Mouse (Mus musculus) monocyte, adult 5-6 weeks (primary cell): ENCODE data around the gene Mab21l2. TPM values are rescaled to one million over a fixed set of nuclear protein-coding genes. Genes with fewer than 3 reads are reported as not detected.

Source experiments
- ATAC-seq: fragments of 153-309, 156-312 bp; replicated peaks from 2 replicates; pipeline ENCODE4 v1.8.0; 2017; ENCODE audit warnings: mild to moderate bottlenecking; ENCODE audit not compliant: low TSS enrichment, insufficient number of reproducible peaks, severe bottlenecking, poor library complexity, low FRiP score
- total RNA-seq: library from RNA; stranded (forward); fragments of 200-1000, 200-491, 200-594 nt; gene quantifications from 3 replicates; pipeline ENCODE4 v1.2.3, GENCODE M21; 2017

Mab21l2 gene
- total RNA-seq, 1 experiment from 2014 or later: not detected

DNA sequence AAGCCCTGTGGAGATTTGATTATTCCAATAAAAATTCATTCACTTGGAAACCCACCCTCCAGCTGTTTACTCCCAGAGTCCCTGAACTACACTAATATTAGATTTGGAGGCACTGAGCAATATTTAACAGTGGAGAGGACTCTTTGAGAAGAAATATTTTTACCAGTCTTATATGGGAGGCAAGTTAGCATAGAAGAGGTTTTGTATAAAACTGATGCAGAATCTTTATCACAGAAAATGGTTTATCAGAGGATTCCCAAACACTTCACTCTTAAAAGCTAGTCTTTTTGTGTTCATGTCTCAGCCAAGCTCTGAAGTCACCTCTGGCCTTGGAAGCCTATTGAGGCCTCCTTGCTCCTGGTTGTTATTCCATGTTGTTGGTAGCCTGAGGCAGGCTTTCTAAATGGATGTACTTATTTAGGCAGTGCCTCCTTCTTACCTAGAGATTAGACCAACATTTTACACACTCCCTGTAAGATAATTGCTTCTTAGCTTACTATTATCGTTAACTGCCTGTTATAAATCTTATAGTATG lies 6.5 kb downstream of the Mab21l2 start:
- ATAC-seq: no peak

DNA sequence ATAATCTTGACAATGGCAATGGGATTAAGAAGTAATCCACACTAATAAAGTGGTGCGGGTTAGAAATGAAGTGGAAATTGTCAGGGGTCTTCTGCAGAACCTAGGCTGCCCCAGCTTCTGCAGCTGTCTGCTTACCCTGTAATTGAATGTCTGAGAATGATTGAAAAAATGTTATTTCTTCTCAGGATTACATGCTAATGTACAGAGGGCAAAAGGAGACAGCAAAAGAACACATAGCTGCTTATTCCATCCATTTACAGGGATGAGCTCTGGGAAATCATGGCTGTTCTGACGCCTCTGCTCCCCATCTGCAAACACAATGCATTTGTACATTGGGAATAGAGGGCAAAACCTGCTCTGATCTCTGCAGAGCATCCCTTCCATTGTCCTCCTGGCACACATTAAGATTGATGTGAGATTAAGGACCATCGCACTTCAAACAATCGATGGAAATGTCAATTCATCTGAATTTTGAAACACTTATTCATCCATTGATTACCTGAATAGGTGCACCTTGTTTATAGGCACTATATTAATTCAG lies 7.3 kb downstream of the Mab21l2 start:
- ATAC-seq: no peak

DNA sequence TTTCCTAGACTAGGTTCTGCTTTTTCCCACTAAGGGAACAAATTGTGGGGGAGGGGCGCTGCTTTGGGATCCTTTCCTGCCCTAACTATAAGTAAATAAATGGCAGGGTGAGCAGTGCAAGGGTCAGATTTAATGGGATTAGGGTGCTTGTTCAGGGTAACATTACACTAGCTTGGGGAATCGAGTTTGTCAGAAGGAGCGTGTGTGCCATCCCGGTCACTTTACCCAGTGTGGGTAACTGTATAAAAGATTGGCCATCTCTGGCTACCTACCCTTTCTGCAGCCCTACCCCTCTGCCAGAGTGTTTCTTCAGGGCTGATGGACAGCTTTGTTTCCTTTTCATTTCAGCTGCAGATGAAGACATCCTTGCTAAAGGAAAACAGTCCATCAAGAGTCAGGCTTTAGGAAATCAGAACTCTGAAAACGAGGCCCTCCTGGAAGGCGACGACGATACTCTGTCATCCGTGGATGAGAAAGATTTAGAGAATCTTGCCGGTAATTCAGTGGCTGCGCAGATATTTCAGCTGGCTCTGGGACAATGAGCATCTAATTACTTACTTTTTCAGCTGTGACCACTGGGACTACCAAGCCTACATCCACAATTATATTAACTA lies 8.8 kb downstream of the Mab21l2 start:
- ATAC-seq: no peak

DNA sequence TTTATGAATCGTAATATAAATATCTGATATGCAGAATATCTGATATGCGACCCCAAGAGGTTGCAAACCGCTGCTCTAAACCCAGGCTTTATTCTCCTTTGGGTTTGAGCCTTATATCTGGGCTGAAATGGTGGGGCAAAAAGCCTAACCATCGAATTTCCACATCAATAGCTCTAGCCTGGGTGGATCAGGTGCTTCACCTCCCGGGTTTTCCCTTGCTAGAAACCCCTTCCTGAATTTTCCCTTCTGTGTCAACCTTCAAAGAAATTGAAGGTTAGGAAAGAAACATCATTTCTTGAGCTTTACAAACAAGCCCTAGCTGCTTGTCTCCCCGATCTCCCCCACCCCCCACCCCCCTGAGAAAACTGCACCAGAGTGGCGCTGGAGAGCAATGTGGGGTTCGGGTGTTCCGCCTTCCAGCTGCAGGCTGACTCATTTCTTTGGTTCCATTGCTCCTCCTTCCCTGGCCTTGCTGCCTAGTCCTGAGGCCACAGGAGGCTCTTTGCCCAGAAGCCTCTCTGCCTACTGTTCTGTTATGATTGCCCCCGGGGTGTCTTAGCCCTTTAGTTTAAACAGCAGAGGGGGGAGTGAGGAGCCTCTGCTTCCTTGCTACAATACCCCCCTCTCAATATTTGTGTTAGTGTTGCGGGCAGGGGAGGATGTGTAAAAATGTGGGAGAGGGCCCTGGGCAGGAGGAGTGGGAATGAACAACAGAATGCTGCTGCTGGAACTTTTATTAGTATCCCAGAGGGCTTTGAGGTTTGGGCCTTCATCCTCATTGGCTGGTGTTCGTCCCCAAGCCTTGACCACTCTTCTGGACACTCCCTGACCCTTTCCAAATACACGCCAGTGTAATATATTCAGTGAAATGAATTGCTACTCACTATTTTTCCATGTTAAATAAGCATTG lies 9.5 kb downstream of the Mab21l2 start:
- ATAC-seq: no peak

DNA sequence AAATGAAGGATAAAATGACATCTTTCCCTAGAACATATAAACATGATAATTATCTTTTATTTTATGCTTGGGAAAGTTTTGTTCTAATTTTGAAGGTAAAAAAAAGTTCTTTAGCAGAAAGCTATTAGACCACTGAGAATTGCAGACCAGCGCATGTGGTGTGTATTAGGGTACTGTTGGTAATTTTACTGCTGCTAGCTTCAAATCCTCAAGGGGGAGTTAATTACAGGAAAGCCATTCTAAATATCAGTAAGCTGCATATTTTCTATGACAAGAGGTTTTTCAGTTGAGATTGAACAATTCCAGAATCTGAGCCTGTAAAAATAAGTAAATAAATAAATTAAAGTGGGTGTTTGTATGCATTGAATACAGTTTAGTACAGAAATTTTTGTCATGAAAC lies 11.7 kb downstream of the Mab21l2 start:
- no peak for ATAC-seq

DNA sequence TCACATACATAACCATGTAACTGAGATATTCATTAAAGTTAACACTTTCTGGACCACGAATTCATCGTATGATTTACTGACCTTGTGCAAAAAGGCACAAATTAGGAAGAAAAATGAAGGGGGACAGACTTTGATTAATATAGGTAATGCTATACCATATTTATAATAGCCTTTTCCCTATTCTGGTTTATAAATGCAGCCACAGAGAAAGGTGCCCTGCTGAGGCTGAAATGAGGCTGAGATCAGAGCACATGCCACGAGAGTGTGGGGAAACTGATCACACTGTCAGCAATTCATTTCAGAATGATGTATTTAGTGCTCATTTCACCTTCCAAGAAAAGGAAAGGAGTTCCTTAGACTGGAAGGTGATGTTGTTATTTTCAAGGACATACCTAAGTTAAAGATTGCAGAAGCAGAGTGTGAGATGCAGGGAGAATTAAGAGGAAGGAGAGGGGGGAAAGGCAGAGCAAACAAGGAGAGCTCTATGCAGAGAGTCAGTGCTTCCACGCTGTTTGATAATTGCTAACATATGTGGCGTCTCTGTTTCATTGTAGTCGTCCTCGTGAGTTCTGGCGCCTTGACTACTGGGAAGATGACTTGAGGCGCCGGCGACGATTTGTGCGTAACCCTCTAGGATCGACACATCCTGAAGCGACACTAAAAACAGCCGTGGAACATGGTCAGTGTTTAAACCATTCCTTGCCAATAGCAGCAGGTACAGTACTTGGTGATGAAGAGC lies 16.7 kb downstream of the Mab21l2 start:
- no peak for ATAC-seq

DNA sequence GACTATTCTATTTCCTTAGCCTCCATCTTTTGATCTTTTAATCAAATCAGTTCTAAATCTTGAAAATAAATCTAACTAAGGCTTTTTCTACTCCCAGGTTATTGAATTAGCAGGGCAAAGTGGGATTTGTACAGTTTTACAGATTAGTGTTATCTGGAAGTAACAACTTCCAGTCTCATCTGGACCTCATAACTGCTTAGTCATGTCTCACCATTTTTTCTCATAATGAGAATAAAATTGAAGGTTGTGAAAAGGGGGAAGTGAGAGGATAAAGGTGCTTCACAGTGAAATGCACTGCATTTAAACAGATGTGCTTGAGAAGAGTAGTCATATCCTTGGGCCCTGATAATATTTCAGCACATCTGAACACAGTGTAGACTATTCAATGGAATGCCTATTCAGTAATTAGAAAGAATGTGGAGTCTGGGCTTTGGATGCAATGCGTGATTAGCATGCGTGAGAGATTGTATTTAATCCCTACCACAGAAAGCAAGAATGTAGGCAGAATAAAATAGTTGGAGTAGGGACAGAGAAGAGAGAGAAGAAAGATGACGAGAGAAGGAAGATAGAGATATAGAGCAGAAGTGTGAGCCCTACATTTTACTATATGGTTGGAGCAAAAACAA lies 25.4 kb downstream of the Mab21l2 start:
- no peak for ATAC-seq

DNA sequence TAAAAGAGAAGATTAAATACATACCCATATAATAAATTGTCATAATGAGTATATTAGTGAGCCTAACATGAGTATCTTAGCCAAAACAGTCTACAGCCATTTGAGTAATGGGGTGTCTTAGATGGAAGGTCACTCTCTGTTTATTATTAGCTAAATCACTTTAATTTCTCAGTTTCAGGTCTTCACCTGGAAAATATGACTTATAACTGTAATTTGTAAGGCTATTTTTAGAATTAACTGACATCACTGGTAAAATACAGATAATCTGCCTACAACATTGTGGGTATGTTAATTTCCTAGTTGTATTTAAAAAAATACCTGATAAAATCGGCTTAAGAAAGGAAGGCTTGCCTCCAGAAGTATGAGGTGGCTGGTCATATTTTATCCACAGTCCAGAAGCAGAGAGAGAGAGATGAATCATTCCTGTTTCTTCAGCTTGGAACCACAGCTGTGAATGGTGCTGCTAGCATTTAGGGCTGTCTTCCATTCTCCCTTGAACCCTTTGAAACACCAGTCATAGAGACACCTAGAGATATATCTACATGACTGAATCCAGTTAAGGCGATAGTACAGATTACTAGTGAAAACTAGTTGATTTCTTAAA lies 29.8 kb downstream of the Mab21l2 start:
- ATAC-seq: no peak

DNA sequence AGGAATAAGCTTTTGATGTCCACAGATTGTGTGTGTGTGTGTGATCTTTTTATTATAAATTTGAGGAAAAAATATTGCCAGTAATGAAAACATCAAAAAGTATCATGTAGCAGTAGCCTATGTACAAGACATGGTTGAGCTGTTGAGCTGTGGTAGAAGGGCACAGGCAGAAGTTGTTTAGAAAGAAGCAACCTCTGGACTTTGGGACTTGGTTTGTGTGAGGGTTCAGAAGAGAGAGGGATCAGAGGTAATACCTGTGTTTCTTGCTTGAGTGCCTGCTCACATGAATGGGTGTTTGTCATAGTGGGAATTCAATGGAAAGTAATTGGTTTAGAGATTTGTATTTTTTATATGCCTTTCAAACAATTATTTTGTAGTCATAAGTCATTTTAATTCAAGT lies 47.8 kb downstream of the Mab21l2 start:
- no peak for ATAC-seq
